Mouse (Mus musculus) mesoderm, embryonic 11.5 days (tissue): ENCODE measurements around the gene Olfr1166.
"Not testable (repeated sequence)": the region's sequence is repeated elsewhere in the genome, so short reads cannot be mapped to it uniquely, and the experiment has no call there.

ENCODE experiments used
- DNase-seq: peaks from one replicate; pipeline ENCODE4 v3.0.0-alpha.2; 2012; ENCODE audit warnings: low read depth, low spot score

The Olfr1166 gene

GRCm38 (mm10) chr2:88128172-88128571, at the start of gene Olfr1166:
TSS of gene Olfr1166 (minus strand) at chr2:88128272.
- DNase-seq, result no peak

GRCm38 (mm10) chr2:88155093-88155492, 27.0 kb upstream of the Olfr1166 start, which contains the start of gene Olfr1167:
TSS of gene Olfr1167 (minus strand) at chr2:88155193.
- DNase-seq, result not testable (repeated sequence)

- DNase-seq, result no peak
Observed at GRCm38 (mm10) chr2:88093866-88094265, 34.2 kb downstream of the Olfr1166 start, which contains the start of gene Olfr1164. TSS of gene Olfr1164 (minus strand) at chr2:88093966.
